Mouse (Mus musculus): Measurements from ENCODE around the gene Pard6b.

DNA sequence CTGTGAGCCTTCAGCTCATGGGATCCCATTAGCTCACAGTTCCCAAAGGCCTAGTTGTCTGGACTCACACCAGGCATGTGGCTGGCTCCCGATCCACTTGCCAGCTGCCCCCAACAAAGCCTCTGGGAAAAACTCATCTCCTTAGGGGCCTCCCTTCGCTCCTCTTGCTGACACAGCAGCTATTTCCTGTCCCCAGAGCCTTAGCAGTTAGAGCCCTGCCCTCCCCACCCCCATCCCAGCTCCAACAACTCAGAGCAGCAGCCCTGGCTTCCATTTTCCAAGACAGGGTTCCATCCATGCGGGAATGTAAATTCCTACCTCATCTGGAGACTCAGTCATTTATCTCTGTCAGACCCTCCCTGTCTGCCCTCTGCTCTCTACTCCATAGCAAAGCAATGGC, 43.7 kb upstream of the Pard6b start:
- TF ChIP-seq POLR2A (IDR thresholded peaks at IDR 0.05; ENCODE audit: borderline replicate concordance, extremely low read depth, insufficient read depth, insufficient read length, poor library complexity, severe bottlenecking) (no peak), CTCF (IDR thresholded peaks at IDR 0.05; ENCODE audit: borderline replicate concordance, extremely low read depth, insufficient read depth, insufficient read length) (no peak)
